Mouse (Mus musculus) hindbrain, embryonic 15.5 days (tissue): ENCODE measurements around the gene Cdc6. TPM values are rescaled to one million over a fixed set of nuclear protein-coding genes. Genes with fewer than 3 reads are reported as not detected.

Experiments
- ATAC-seq: fragments of 200-750 bp; cut with Nextera tagmentation; 2 replicates; pipeline ENCODE4 v1.8.0; 2017; ENCODE audit warnings: low read depth, moderate number of reproducible peaks, moderate TSS enrichment; ENCODE audit not compliant: low FRiP score
- H3K27ac ChIP-seq: fragments of 300-500 bp; sonication (generic); replicated peaks from 2 replicates; pipeline ENCODE4 v1.5.1; 2015; ENCODE audit warnings: mild to moderate bottlenecking, inconsistent platforms
- H3K27me3 ChIP-seq: fragments of 300-500 bp; sonication (generic); 2 replicates; pipeline ENCODE4 v1.6.1; 2015; ENCODE audit warnings: control low read depth, inconsistent platforms
- H3K36me3 ChIP-seq: fragments of 300-500 bp; sonication (generic); 2 replicates; pipeline ENCODE4 v1.6.1; 2015; ENCODE audit warnings: control low read depth, inconsistent platforms
- H3K4me1 ChIP-seq: fragments of 300-500 bp; sonication (generic); replicated peaks from 2 replicates; pipeline ENCODE4 v1.6.1; 2015; ENCODE audit warnings: control low read depth, inconsistent platforms
- H3K4me2 ChIP-seq: fragments of 300-500 bp; sonication (generic); 2 replicates; pipeline ENCODE4 v1.6.1; 2015; ENCODE audit warnings: moderate library complexity, mild to moderate bottlenecking, inconsistent platforms
- H3K4me3 ChIP-seq: fragments of 300-500 bp; sonication (generic); 2 replicates; pipeline ENCODE4 v1.5.1; 2015; ENCODE audit warnings: mild to moderate bottlenecking, inconsistent platforms
- H3K9ac ChIP-seq: fragments of 300-500 bp; sonication (generic); 2 replicates; pipeline ENCODE4 v1.6.1; 2015; ENCODE audit warnings: inconsistent platforms
- H3K9me3 ChIP-seq: fragments of 300-500 bp; sonication (generic); 2 replicates; pipeline ENCODE4 v1.6.1; 2016; ENCODE audit warnings: control low read depth, inconsistent platforms
- WGBS: fragments of 180-500 bp; shearing (Covaris S2); methylation state at CpG from one replicate; pipeline ENCODE4 v1.1.7; 2015; 5-methylcytosine and 5-hydroxymethylcytosine counted together
- polyA plus RNA-seq: library from polyadenylated mRNA; unstranded; fragments of >200 nt; fragmentation: Nextera tagmentation; extraction: Ambion mirVana; gene quantifications from 2 replicates; pipeline ENCODE4 v1.2.1, GENCODE M21; 2015

The Cdc6 gene
- polyA plus RNA-seq, 1 experiment from 2014 or later, result 5.5 TPM

DNA sequence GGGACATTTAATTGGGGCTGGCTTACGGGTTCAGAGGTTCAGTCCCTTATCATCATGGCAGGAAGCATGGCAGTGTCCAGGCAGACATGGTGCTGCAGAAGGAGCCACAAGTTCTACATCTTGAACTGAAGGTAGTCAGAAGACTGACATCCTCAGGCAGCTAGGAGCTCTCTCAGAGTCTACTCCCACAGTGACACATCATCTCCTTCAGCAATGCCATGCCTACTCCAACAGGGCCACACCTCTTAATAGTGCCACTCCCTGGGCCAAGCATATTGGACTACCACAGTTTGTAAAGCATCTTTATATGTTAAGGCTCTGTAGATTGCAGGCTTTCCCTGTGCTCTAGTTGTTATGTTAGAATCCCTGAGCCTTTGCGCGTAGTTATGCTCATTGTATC lies 19.9 kb upstream of the Cdc6 start:
- no peak overlapping the region for H3K27ac ChIP-seq
- H3K9ac ChIP-seq, result no peak overlapping the region
- no peak overlapping the region for H3K4me2 ChIP-seq
- peaks cover 60% of the 10 kb centered on the region for H3K36me3 ChIP-seq
- no peaks in the 10 kb centered on the region for H3K27me3 ChIP-seq
- no peak overlapping the region for H3K4me3 ChIP-seq
- 96% methylated on average over 3 of the region's 3 CpGs for WGBS
- no peak for ATAC-seq
- H3K4me1 ChIP-seq, result no peaks in the 10 kb centered on the region
- no peaks in the 10 kb centered on the region for H3K9me3 ChIP-seq

DNA sequence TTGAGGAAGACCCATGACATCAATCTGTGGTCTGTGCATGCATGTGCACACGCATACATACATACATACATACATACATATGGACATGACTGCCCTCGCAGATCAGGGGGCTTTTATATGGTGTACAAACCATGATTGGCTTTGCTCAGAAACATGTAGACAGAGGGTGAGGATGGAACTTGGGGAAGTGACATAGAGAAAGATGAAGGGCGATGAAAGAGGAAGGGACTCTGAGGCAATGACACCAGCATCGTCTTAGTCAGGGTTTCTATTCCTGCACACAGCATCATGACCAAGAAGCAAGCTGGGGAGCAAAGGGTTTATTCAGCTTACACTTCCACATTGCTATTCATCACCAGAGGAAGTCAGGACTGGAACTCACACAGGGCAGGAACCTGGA lies 18.5 kb upstream of the Cdc6 start:
- Histone ChIP-seq H3K9me3 (no peaks in the 10 kb centered on the region), H3K36me3 (peaks cover 72% of the 10 kb centered on the region), H3K27ac (no peak overlapping the region), H3K27me3 (no peaks in the 10 kb centered on the region), H3K4me3 (no peak overlapping the region), H3K4me1 (no peaks in the 10 kb centered on the region), H3K4me2 (no peak overlapping the region), H3K9ac (no peak overlapping the region)
- 97% methylated on average over 4 of the region's 4 CpGs for WGBS
- ATAC-seq, result no peak

DNA sequence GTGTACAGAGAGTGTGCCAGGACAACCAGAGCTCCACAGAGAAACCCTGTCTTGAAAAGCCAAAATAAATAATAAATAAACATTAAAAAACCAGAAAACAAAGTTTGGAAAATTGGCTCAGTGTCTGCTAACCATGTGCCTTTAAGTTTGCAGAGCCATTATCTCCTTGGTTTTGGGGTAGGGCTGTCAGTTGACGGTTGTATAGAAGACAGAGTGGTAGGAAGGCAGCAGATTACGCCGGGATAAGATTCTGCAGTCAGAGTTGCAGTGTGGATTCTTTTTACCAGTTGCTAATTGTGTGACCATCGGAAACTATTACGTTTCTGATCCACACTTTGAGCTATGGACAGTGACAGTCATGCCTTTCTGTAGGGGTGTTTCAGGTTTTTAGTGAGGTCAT lies 17.6 kb upstream of the Cdc6 start:
- WGBS, result 94% methylated on average over 5 of the region's 5 CpGs
- H3K27me3 ChIP-seq, result no peaks in the 10 kb centered on the region
- H3K4me3 ChIP-seq, result no peak overlapping the region
- no peak overlapping the region for H3K9ac ChIP-seq
- no peaks in the 10 kb centered on the region for H3K4me1 ChIP-seq
- no peak for ATAC-seq
- no peak overlapping the region for H3K4me2 ChIP-seq
- peaks cover 77% of the 10 kb centered on the region for H3K36me3 ChIP-seq
- H3K27ac ChIP-seq, result no peak overlapping the region
- no peaks in the 10 kb centered on the region for H3K9me3 ChIP-seq

DNA sequence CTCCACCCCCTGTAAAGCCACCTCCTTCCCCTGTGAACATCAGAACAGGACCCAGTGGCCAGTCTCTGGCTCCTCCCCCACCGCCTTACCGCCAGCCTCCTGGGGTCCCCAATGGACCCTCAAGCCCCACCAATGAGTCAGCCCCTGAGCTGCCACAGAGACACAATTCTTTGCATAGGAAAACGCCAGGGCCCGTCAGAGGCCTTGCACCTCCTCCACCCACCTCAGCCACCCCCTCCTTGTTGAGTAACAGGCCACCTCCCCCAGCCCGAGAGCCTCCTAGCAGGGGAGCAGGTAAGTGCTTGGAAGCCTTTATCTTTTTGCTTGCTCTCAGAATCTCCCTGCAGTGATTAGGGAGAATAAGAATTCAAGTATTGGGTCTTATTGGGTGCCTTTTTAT lies 15.2 kb upstream of the Cdc6 start:
- Histone ChIP-seq H3K36me3 (peaks cover 75% of the 10 kb centered on the region), H3K4me3 (no peak overlapping the region), H3K9me3 (no peaks in the 10 kb centered on the region), H3K27me3 (no peaks in the 10 kb centered on the region), H3K4me1 (no peaks in the 10 kb centered on the region), H3K9ac (no peak overlapping the region), H3K4me2 (no peak overlapping the region), H3K27ac (no peak overlapping the region)
- ATAC-seq, result no peak
- WGBS, result 53% methylated on average over 5 of the region's 5 CpGs

DNA sequence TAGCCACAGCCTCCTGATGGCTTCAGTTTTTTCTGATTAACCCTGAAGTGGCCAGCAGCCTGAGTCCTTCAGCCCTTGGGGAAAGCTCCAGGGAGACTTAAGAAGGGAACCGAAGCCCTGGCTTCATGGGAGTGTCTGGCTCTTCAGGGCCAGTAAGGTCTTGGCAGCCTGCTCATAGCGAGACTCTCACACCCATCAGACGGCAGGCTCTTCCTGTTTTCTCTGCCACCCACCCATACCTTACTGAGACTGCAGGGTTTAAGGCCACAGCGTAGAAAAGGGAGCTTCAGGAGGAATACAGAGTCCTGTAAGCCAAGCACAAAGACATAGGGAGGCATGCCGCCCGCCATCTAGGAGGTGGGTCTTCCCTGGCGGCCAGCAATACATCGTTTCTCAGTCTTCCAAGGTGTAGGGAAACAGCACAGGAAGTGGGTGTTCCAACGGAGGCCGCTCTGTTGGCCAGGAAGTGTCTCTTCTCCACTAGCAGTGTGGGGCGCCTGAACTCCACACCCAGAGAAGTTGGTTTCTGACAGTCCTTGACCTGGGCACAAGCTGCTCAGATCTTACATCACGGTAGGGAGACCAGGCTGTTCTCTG lies 7.0 kb upstream of the Cdc6 start:
- no peak for ATAC-seq

DNA sequence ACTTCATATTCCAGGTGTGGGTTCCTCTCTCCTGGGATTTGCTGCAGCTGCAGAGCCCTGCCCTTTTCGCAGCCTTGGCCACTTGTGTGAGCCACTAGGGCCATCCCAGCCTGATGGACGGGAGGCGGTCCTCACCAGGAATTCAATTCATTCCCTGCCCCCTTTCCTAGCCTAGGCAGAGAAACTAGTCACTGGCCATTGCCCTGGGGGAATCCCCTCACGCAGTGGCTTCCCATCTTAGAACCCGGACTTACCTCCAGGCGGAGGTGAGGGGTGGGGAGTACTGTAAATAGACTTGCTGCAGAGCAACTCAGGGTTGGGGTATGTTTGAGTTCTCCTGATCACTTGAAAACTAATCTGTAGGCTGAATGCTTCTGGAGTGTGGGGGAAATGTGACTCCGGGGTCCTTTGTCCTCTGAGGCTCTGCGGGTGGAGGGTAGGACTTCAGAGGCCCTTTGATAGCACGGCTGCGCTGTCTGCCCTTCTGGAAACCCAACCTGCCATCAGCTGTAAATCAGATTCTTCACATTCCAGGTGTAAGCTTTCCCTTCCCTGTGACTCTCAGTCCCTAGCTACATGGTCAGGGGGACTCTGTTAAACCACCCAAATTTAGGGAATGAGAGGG lies 4.9 kb upstream of the Cdc6 start:
- H3K9me3 ChIP-seq, result no peaks in the 10 kb centered on the region
- H3K9ac ChIP-seq, result no peak overlapping the region
- WGBS, result 19% methylated on average over 10 of the region's 10 CpGs
- H3K4me1 ChIP-seq, result peaks cover 5% of the 10 kb centered on the region; the same call in 1 of the 2 replicates
- ATAC-seq, result no peak
- H3K27ac ChIP-seq, result no peak overlapping the region
- peaks cover 32% of the 10 kb centered on the region for H3K36me3 ChIP-seq
- no peak overlapping the region for H3K4me2 ChIP-seq
- no peaks in the 10 kb centered on the region for H3K27me3 ChIP-seq
- H3K4me3 ChIP-seq, result no peak overlapping the region

More for the DNA sequence above, 7.0 kb upstream of the Cdc6 start:
- WGBS, result 86% methylated on average over 12 of the region's 12 CpGs
- H3K4me1 ChIP-seq, result no peaks in the 10 kb centered on the region
- no peak overlapping the region for H3K4me2 ChIP-seq
- H3K4me3 ChIP-seq, result no peak overlapping the region
- H3K9me3 ChIP-seq, result no peaks in the 10 kb centered on the region
- H3K27ac ChIP-seq, result no peak overlapping the region
- peaks cover 50% of the 10 kb centered on the region for H3K36me3 ChIP-seq
- no peak overlapping the region for H3K9ac ChIP-seq
- H3K27me3 ChIP-seq, result no peaks in the 10 kb centered on the region

DNA sequence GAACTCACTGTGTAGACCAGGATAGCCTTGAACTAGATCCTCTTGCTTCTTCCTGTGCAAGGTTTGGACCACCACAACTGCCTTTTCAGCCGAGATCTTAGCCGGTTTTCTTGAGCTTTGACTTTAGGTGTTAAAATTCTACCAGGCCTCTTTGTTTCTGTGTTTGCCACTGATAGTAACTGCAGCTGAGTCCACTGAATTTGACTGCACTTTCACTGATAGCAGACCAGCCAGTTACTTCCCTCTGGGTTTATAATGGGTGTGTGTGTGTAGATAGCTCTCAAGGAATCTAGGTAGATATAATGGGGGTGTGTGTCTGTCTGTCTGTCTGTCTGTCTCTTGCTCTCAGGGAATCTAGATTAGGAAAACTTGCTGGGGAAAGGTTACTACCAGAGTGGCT lies 3.0 kb upstream of the Cdc6 start:
- Histone ChIP-seq H3K4me1 (peaks cover 10% of the 10 kb centered on the region), H3K27me3 (no peaks in the 10 kb centered on the region), H3K9me3 (no peaks in the 10 kb centered on the region), H3K4me3 (no peak overlapping the region), H3K4me2 (no peak overlapping the region), H3K27ac (no peak overlapping the region), H3K36me3 (peaks cover 18% of the 10 kb centered on the region), H3K9ac (no peak overlapping the region)
- ATAC-seq, result no peak
- WGBS, result 94% methylated on average over 2 of the region's 2 CpGs

DNA sequence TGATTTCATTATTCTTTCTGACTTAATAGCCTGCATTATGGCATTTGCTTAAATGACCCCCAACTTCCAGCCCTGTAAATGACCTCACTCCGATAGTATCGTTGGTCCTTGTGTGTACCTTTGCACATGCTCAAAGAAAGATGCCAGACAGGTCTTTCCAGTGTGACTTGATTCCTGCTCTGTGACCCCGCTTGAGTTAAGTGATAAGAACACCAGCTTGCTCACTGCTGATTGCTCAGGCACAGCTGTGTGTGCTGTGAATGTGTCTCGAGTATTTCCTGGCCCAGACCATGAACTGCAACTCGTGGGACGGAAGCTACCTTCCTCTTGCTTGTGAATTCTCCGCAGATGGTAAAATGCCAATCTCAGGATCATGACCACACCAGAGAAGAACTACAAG lies 2.6 kb upstream of the Cdc6 start:
- Histone ChIP-seq H3K36me3 (peaks cover 14% of the 10 kb centered on the region), H3K4me3 (no peak overlapping the region), H3K27ac (no peak overlapping the region), H3K9ac (no peak overlapping the region), H3K9me3 (no peaks in the 10 kb centered on the region), H3K4me1 (peaks cover 10% of the 10 kb centered on the region), H3K4me2 (no peak overlapping the region), H3K27me3 (no peaks in the 10 kb centered on the region)
- 87% methylated on average over 7 of the region's 7 CpGs for WGBS
- no peak for ATAC-seq

DNA sequence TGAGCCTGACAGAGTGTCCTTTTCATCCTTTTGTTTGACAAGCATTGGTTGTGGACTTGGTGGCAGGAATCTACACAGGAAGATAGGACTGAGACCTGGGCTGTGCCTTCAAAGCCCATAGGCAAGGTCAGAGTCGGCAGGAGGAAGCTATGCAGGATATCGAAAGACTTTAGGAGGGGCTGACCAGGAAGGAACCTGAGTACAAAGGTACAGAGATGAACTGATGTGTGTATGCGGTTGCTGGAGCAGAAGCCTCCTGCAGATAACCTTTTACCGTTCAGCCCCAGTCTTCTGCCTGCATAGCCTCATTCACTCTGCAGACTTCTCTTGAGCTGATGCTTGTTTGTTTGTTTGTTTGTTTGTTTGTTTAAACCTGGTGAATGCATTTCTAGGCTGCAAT lies 2.0 kb upstream of the Cdc6 start:
- Histone ChIP-seq H3K27me3 (no peaks in the 10 kb centered on the region), H3K4me3 (no peak overlapping the region), H3K4me2 (no peak overlapping the region), H3K9ac (no peak overlapping the region), H3K9me3 (no peaks in the 10 kb centered on the region), H3K36me3 (peaks cover 8% of the 10 kb centered on the region), H3K27ac (no peak overlapping the region), H3K4me1 (peaks cover 10% of the 10 kb centered on the region)
- no peak for ATAC-seq
- 88% methylated on average over 4 of the region's 4 CpGs for WGBS

DNA sequence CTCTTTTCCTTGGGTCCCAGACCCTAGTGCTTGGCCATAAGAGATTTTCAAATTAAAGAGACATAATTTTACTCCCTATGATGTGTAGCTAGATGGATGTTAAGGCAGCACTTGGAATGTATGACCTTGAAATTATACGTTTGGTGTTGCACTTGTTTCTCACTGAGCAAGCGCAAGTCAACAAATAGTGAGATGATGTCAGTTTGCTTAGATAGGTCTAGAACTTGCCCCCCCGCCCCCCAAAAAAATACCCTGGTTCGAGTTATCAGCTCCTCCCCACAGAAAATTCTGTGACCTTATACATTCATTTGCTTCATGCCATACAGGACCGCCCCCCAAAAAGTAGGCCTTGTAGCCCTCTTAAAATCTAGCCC lies 551 bp upstream of the Cdc6 start:
- ATAC-seq, result no peak; the same call in 1 of the 2 replicates
- WGBS, result 58% methylated on average over 5 of the region's 5 CpGs
- peaks cover 10% of the 10 kb centered on the region for H3K4me1 ChIP-seq
- peak overlapping the region; percentile 39 for H3K4me3 ChIP-seq
- H3K36me3 ChIP-seq, result no peaks in the 10 kb centered on the region
- H3K4me2 ChIP-seq, result peak overlapping the region; percentile 80
- H3K9me3 ChIP-seq, result no peaks in the 10 kb centered on the region
- H3K9ac ChIP-seq, result no peak overlapping the region
- no peaks in the 10 kb centered on the region for H3K27me3 ChIP-seq
- H3K27ac ChIP-seq, result peak overlapping the region; percentile 44; the same call in 1 of the 2 replicates

DNA sequence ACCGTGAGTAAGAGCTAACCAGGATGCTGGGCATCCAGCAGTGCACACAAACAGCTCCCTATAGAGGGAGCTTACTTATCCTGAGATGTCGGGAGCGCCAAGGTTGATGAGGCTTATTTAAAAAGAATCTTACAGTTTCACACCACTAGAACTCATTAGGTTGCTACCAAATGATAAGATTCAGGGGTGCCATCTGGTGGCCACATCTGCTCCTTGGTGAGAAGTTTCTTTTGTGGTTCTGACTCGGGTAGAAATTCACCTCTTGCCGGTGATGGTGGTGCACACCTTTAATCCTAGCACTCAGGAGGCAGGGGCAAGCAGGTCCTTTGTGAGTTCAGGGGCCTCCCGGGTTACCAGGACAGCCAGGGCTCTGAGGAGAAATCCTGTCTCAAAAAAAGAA lies 2.1 kb downstream of the Cdc6 start:
- Histone ChIP-seq H3K4me2 (no peak overlapping the region), H3K27ac (no peak overlapping the region)
- ATAC-seq, result no peak

DNA sequence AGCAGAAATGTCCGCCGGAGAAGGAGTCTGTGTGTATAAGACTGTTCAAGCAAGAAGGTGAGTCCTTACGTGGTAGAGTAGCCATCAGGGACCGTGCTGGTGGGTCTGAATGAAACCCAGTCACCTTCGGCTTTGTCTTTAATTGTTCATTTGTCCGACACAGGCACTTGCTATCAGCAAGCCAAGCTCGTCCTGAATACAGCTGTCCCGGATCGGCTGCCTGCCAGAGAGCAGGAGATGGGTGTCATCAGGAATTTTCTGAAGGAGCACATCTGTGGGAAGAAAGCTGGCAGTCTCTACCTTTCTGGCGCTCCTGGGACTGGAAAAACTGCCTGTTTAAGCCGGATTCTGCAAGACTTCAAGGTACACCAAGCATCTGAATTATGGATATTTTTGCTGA lies 2.8 kb downstream of the Cdc6 start:
- no peak overlapping the region for H3K9ac ChIP-seq
- no peaks in the 10 kb centered on the region for H3K27me3 ChIP-seq
- no peaks in the 10 kb centered on the region for H3K9me3 ChIP-seq
- H3K4me1 ChIP-seq, result peaks cover 10% of the 10 kb centered on the region
- ATAC-seq, result no peak
- H3K36me3 ChIP-seq, result no peaks in the 10 kb centered on the region
- H3K4me3 ChIP-seq, result no peak overlapping the region
- WGBS, result 94% methylated on average over 11 of the region's 11 CpGs
- no peak overlapping the region for H3K4me2 ChIP-seq
- no peak overlapping the region for H3K27ac ChIP-seq

More for the DNA sequence above, 2.1 kb downstream of the Cdc6 start:
- Histone ChIP-seq H3K27me3 (no peaks in the 10 kb centered on the region), H3K4me1 (peaks cover 10% of the 10 kb centered on the region), H3K9me3 (no peaks in the 10 kb centered on the region), H3K36me3 (no peaks in the 10 kb centered on the region), H3K4me3 (no peak overlapping the region), H3K9ac (no peak overlapping the region)
- 35% methylated on average over 6 of the region's 6 CpGs for WGBS

DNA sequence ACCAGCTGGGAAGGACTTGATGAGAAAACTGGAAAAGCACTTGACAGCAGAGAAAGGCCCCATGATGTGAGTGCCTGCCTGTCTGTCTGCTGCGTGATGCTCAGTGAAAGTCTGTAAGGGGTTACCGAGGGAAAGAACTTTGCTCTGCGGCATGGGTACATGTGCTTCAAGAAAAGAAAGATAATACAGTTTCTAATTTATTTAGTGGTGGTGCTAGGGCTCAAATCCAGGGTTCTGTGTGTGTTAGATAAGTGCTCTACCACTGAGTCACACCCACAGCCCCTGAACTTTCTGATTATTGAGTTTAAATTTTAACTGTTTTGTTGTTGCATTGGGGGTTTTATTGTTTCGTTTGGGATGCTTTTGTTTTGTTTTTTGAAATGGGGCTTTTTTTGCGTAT lies 3.9 kb downstream of the Cdc6 start:
- WGBS, result 89% methylated on average over 5 of the region's 5 CpGs
- Histone ChIP-seq H3K9ac (no peak overlapping the region), H3K27me3 (no peaks in the 10 kb centered on the region), H3K4me1 (peaks cover 10% of the 10 kb centered on the region), H3K4me3 (no peak overlapping the region), H3K27ac (no peak overlapping the region), H3K4me2 (no peak overlapping the region), H3K9me3 (no peaks in the 10 kb centered on the region), H3K36me3 (no peaks in the 10 kb centered on the region)
- ATAC-seq, result no peak
